Mouse (Mus musculus): ENCODE data around the gene Sh2d3c.

Sh2d3c gene

GRCm38 (mm10) chr2:32724149-32724548 lies 3.3 kb downstream of the Sh2d3c start:
- in situ Hi-C loops (cut with MboI): no loop called here

- in situ Hi-C loops (cut with MboI): no loop called here
Observed at GRCm38 (mm10) chr2:32724832-32725790, 4.3 kb downstream of the Sh2d3c start.

- in situ Hi-C loops (cut with MboI): no loop called here
Observed at GRCm38 (mm10) chr2:32727435-32727834, 6.6 kb downstream of the Sh2d3c start.

- in situ Hi-C loops (cut with MboI): no loop called here
Observed at GRCm38 (mm10) chr2:32728463-32728862, 7.6 kb downstream of the Sh2d3c start.

- in situ Hi-C loops (cut with MboI): no loop called here
Observed at GRCm38 (mm10) chr2:32729547-32729946, 8.7 kb downstream of the Sh2d3c start.

- in situ Hi-C loops (cut with MboI): no loop called here
Observed at GRCm38 (mm10) chr2:32730854-32731253, 10.0 kb downstream of the Sh2d3c start.

GRCm38 (mm10) chr2:32731911-32732310 lies 11.1 kb downstream of the Sh2d3c start:
- in situ Hi-C loops (cut with MboI): no loop called here

GRCm38 (mm10) chr2:32732695-32733094 lies 11.8 kb downstream of the Sh2d3c start:
- in situ Hi-C loops (cut with MboI): no loop called here

GRCm38 (mm10) chr2:32734480-32734879 lies 13.6 kb downstream of the Sh2d3c start:
- in situ Hi-C loops (cut with MboI): no loop called here

GRCm38 (mm10) chr2:32734933-32735332 lies 14.1 kb downstream of the Sh2d3c start:
- in situ Hi-C loops (cut with MboI): no loop called here

GRCm38 (mm10) chr2:32736306-32736829 lies 15.5 kb downstream of the Sh2d3c start:
- in situ Hi-C loops (cut with MboI): no loop called here

- in situ Hi-C loops (cut with MboI): no loop called here
Observed at GRCm38 (mm10) chr2:32737008-32737407, 16.2 kb downstream of the Sh2d3c start.

GRCm38 (mm10) chr2:32739311-32739710 lies 18.5 kb downstream of the Sh2d3c start:
- in situ Hi-C loops (cut with MboI): no loop called here

GRCm38 (mm10) chr2:32740916-32741272 lies 20.0 kb downstream of the Sh2d3c start, which contains the start of gene 6330409D20Rik:
Gene 6330409D20Rik, minus strand, starts transcription at chr2:32741016.
- in situ Hi-C loops (cut with MboI): no loop called here

GRCm38 (mm10) chr2:32741273-32742172 lies 20.7 kb downstream of the Sh2d3c start:
- in situ Hi-C loops (cut with MboI): no loop called here

GRCm38 (mm10) chr2:32742173-32742531 lies 21.3 kb downstream of the Sh2d3c start:
- in situ Hi-C loops (cut with MboI): no loop called here

GRCm38 (mm10) chr2:32744272-32744982 lies 23.6 kb downstream of the Sh2d3c start:
- in situ Hi-C loops (cut with MboI): no loop called here

- in situ Hi-C loops (cut with MboI): no loop called here
Observed at GRCm38 (mm10) chr2:32749082-32749481, 28.2 kb downstream of the Sh2d3c start.

GRCm38 (mm10) chr2:32750199-32750598 lies 29.3 kb downstream of the Sh2d3c start:
- in situ Hi-C loops (cut with MboI): no loop called here

GRCm38 (mm10) chr2:32750887-32751664 lies 30.2 kb downstream of the Sh2d3c start:
- in situ Hi-C loops (cut with MboI): no loop called here

- in situ Hi-C loops (cut with MboI): no loop called here
Observed at GRCm38 (mm10) chr2:32751665-32752033, 30.8 kb downstream of the Sh2d3c start.
